1 mouse cellular context compared by ENCODE assay signal in the genomic region with DNA sequence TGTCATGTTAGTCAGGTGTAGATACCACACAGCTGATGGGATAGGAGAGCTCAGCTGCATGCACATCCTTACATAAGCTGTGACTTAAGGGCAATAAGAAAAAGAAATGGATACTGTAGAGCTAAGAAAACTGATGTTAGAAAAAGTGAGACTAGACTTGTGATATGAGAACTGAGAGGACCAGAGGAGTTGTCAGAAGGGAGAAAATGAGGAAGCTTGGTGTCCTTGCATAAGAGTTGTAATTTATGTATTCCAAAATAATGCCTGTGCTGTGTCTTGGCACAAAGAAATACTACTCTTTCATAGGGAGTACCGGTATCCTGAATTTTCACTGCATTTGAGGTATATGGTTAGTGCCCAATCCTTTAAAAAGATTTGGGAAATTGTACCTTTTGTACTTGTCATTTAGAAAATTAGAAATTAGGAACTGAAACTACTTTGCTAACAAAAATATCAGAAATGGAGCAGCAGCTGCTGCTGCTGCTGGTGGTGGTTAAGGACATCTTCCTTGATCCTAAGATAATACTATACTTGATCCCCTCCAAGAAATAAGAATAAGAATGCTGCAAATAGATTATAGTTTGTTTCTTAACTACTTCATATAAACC.
A peak's percentile ranks its signal among the peaks of the same experiment; 100 is the strongest.
TF ChIP-seq lines count a peak whose summit lies in the region.

No protein-coding gene starts in this region.

TF ChIP-seq in CH12.LX, 34 proteins besides CTCF, POLR2A, EP300 and RAD21 (continued from another document):
- TF ChIP-seq ETS1 (conservative IDR thresholded peaks at IDR 0.05; ENCODE audit: low read depth, low read length) (peak; percentile 23; the same call in 1 of the 2 replicates), CHD2 (IDR thresholded peaks at IDR 0.05; ENCODE audit: low read length) (0 out of 2 replicates have a peak, but pooled peaks have one; percentile 45), MYC (IDR thresholded peaks at IDR 0.05; ENCODE audit: low read depth, low read length) (no peak), RCOR1 (conservative IDR thresholded peaks at IDR 0.05; ENCODE audit: low read depth, low read length) (peak; percentile 91; the same call in 1 of the 2 replicates), JUN (IDR thresholded peaks at IDR 0.05; ENCODE audit: insufficient read depth, low read depth, low read length) (peak; percentile 62), TCF12 (IDR thresholded peaks at IDR 0.05; ENCODE audit: low read depth, low read length) (peak; percentile 59; the same call in 1 of the 2 replicates), KAT2A (IDR thresholded peaks at IDR 0.05; ENCODE audit: insufficient replicate concordance, low read length) (no peak), USF1 (IDR thresholded peaks at IDR 0.05; ENCODE audit: low read depth, low read length) (no peak), E2F4 (IDR thresholded peaks at IDR 0.05; ENCODE audit: insufficient replicate concordance, low read depth, low read length) (no peak), SMC3 (IDR thresholded peaks at IDR 0.05; ENCODE audit: low read depth, low read length) (no peak), TBP (conservative IDR thresholded peaks at IDR 0.05; ENCODE audit: low read depth, low read length) (no peak), ZKSCAN1 (IDR thresholded peaks at IDR 0.05; ENCODE audit: borderline replicate concordance, low read depth, low read length) (no peak), JUND (conservative IDR thresholded peaks at IDR 0.05; ENCODE audit: low read depth, low read length) (peak; percentile 85; the same call in 1 of the 2 replicates)
